ENCODE assay signal across 9 mouse cellular contexts in genomic region chr2:62573753-62574159, GRCm38 (mm10). TPM values are rescaled to one million over a fixed set of nuclear protein-coding genes. Genes with fewer than 3 reads are reported as not detected.
DNase-seq lines count a peak whose midpoint lies in the region; ATAC-seq lines count a peak whose summit lies in the region.
"Had no signal": no experiment of that assay in that cellular context is flagged by ENCODE, and none has a peak within 500 bp of the region (broad histone marks: within the 10 kb centered on the region; RNA-seq: fewer than 3 reads in every experiment).

Fap (minus strand) TSS chr2:62574075.

- H3K4me1 ChIP-seq in embryonic facial prominence, embryonic 10.5 days, result peaks cover 22% of the 10 kb centered on the region
- no peaks in the 10 kb centered on the region for H3K4me1 ChIP-seq in heart, embryonic 16.5 days (ENCODE audit: control insufficient read depth, insufficient read depth, low read length)
- no peaks in the 10 kb centered on the region for H3K4me1 ChIP-seq in neural tube, embryonic 13.5 days (replicated peaks)

- no peaks in the 10 kb centered on the region for H3K36me3 ChIP-seq in embryonic facial prominence, embryonic 10.5 days (replicated peaks)
- H3K36me3 ChIP-seq in heart, embryonic 16.5 days (ENCODE audit: control insufficient read depth, insufficient read depth), result no peaks in the 10 kb centered on the region
- no peaks in the 10 kb centered on the region for H3K36me3 ChIP-seq in neural tube, embryonic 13.5 days

- peak within 1 kb of the TSS; percentile 17; the same call in 1 of the 2 replicates for H3K9ac ChIP-seq in heart, embryonic 16.5 days (ENCODE audit: low read length)
- no peak within 1 kb of the TSS for H3K9ac ChIP-seq in neural tube, embryonic 13.5 days

- 50% methylated on average over 12 of the region's 12 CpGs for WGBS in embryonic facial prominence, embryonic 10.5 days
- 66% methylated on average over 12 of the region's 12 CpGs for WGBS in heart, embryonic 16.5 days
- WGBS in neural tube, embryonic 13.5 days, result 76% methylated on average over 12 of the region's 12 CpGs

- peak within 1 kb of the TSS; percentile 80 for H3K27ac ChIP-seq in embryonic facial prominence, embryonic 10.5 days (replicated peaks)
- peak within 1 kb of the TSS; percentile 66 for H3K27ac ChIP-seq in heart, embryonic 16.5 days (ENCODE audit: low read length)
- no peak within 1 kb of the TSS for H3K27ac ChIP-seq in neural tube, embryonic 13.5 days (replicated peaks)

- no peaks in the 10 kb centered on the region for H3K27me3 ChIP-seq in embryonic facial prominence, embryonic 10.5 days (replicated peaks; ENCODE audit: low read depth, poor library complexity, severe bottlenecking)
- H3K27me3 ChIP-seq in heart, embryonic 16.5 days (ENCODE audit: control insufficient read depth, insufficient read depth, low read length), result no peaks in the 10 kb centered on the region
- no peaks in the 10 kb centered on the region for H3K27me3 ChIP-seq in neural tube, embryonic 13.5 days

- H3K4me2 ChIP-seq in heart, embryonic 16.5 days (ENCODE audit: low read depth, low read length), result peak within 1 kb of the TSS; percentile 37
- H3K4me2 ChIP-seq in neural tube, embryonic 13.5 days, result 0 out of 2 replicates have a peak within 1 kb of the TSS, but pooled peaks have one; percentile 0

- peak; percentile 17 to 29 for DNase-seq in kidney, postnatal 4 days
- no peak for DNase-seq in kidney, postnatal 14 days
- peak; percentile 58 for DNase-seq in embryonic facial prominence, embryonic 10.5 days (ENCODE audit: low spot score)
- no peak for DNase-seq in cerebellum, adult 11-12 months
- DNase-seq in T-cell, adult 2 months (ENCODE audit: low spot score), result no peak
- no peak for DNase-seq in urinary bladder, postnatal 14 days (ENCODE audit: low spot score)
- DNase-seq: thymus, postnatal 4 days had no signal

- H3K9me3 ChIP-seq in embryonic facial prominence, embryonic 10.5 days, result no peaks in the 10 kb centered on the region
- H3K9me3 ChIP-seq in heart, embryonic 16.5 days (replicated peaks; ENCODE audit: control insufficient read depth, low read length), result no peaks in the 10 kb centered on the region
- H3K9me3 ChIP-seq in neural tube, embryonic 13.5 days, result no peaks in the 10 kb centered on the region

- ATAC-seq in heart, embryonic 16.5 days (replicated peaks; ENCODE audit: extremely low read depth, insufficient read depth, low FRiP score), result no peak
- no peak for ATAC-seq in neural tube, embryonic 13.5 days (ENCODE audit: low read depth)

- peak within 1 kb of the TSS; percentile 43 for H3K4me3 ChIP-seq in embryonic facial prominence, embryonic 10.5 days
- H3K4me3 ChIP-seq in heart, embryonic 16.5 days (ENCODE audit: low read length), result peak within 1 kb of the TSS; percentile 34
- H3K4me3 ChIP-seq in neural tube, embryonic 13.5 days, result no peak within 1 kb of the TSS

RNA-seq across cellular contexts. Expression of gene Fap, which starts in this region (rescaled TPM):
- 3.0 and 7.6 TPM in 2 replicates for polyA plus RNA-seq in embryonic facial prominence, embryonic 10.5 days (2016; fragmentation: Nextera tagmentation; extraction: Ambion mirVana)
- 4.2 TPM in 2 replicates for polyA plus RNA-seq in heart, embryonic 16.5 days (2015; fragmentation: Nextera tagmentation; extraction: Ambion mirVana)
- polyA plus RNA-seq in neural tube, embryonic 13.5 days (2015; fragmentation: Nextera tagmentation; extraction: Ambion mirVana), result 2.6 and 3.7 TPM in 2 replicates

Comparison
In these comparisons a context has a peak if more than half of its experiments do, and no peak if none do; other contexts are left out.
1. DNase-seq: peak in kidney, postnatal 4 days (2 of 2) and embryonic facial prominence, embryonic 10.5 days (single experiment); none in kidney, postnatal 14 days (single experiment), cerebellum, adult 11-12 months (single experiment), T-cell, adult 2 months (single experiment) and urinary bladder, postnatal 14 days (single experiment).